Mouse (Mus musculus) hindbrain, embryonic 15.5 days (tissue): Measurements from ENCODE around the gene Hs6st3. TPM values are rescaled to one million over a fixed set of nuclear protein-coding genes. Genes with fewer than 3 reads are reported as not detected.

Experiments
- ATAC-seq: fragments of 200-750 bp; cut with Nextera tagmentation; 2 replicates; pipeline ENCODE4 v1.8.0; 2017; ENCODE audit warnings: low read depth, moderate number of reproducible peaks, moderate TSS enrichment; ENCODE audit not compliant: low FRiP score
- H3K27ac ChIP-seq: fragments of 300-500 bp; sonication (generic); replicated peaks from 2 replicates; pipeline ENCODE4 v1.5.1; 2015; ENCODE audit warnings: mild to moderate bottlenecking, inconsistent platforms
- H3K27me3 ChIP-seq: fragments of 300-500 bp; sonication (generic); 2 replicates; pipeline ENCODE4 v1.6.1; 2015; ENCODE audit warnings: control low read depth, inconsistent platforms
- H3K36me3 ChIP-seq: fragments of 300-500 bp; sonication (generic); 2 replicates; pipeline ENCODE4 v1.6.1; 2015; ENCODE audit warnings: control low read depth, inconsistent platforms
- H3K4me1 ChIP-seq: fragments of 300-500 bp; sonication (generic); replicated peaks from 2 replicates; pipeline ENCODE4 v1.6.1; 2015; ENCODE audit warnings: control low read depth, inconsistent platforms
- H3K4me2 ChIP-seq: fragments of 300-500 bp; sonication (generic); 2 replicates; pipeline ENCODE4 v1.6.1; 2015; ENCODE audit warnings: moderate library complexity, mild to moderate bottlenecking, inconsistent platforms
- H3K4me3 ChIP-seq: fragments of 300-500 bp; sonication (generic); 2 replicates; pipeline ENCODE4 v1.5.1; 2015; ENCODE audit warnings: mild to moderate bottlenecking, inconsistent platforms
- H3K9ac ChIP-seq: fragments of 300-500 bp; sonication (generic); 2 replicates; pipeline ENCODE4 v1.6.1; 2015; ENCODE audit warnings: inconsistent platforms
- H3K9me3 ChIP-seq: fragments of 300-500 bp; sonication (generic); 2 replicates; pipeline ENCODE4 v1.6.1; 2016; ENCODE audit warnings: control low read depth, inconsistent platforms
- WGBS: fragments of 180-500 bp; shearing (Covaris S2); methylation state at CpG from one replicate; pipeline ENCODE4 v1.1.7; 2015; 5-methylcytosine and 5-hydroxymethylcytosine counted together
- polyA plus RNA-seq: library from polyadenylated mRNA; unstranded; fragments of >200 nt; fragmentation: Nextera tagmentation; extraction: Ambion mirVana; gene quantifications from 2 replicates; pipeline ENCODE4 v1.2.1, GENCODE M21; 2015

Hs6st3 gene
- polyA plus RNA-seq, 1 experiment from 2014 or later, result 3.0 TPM

- H3K4me1 ChIP-seq, result no peaks in the 10 kb centered on the region
- H3K36me3 ChIP-seq, result no peaks in the 10 kb centered on the region
- H3K9ac ChIP-seq, result no peak overlapping the region
- no peak overlapping the region for H3K4me3 ChIP-seq
- no peaks in the 10 kb centered on the region for H3K27me3 ChIP-seq
- H3K9me3 ChIP-seq, result no peaks in the 10 kb centered on the region
- no peak overlapping the region for H3K4me2 ChIP-seq
- no peak overlapping the region for H3K27ac ChIP-seq
- ATAC-seq, result no peak
- WGBS, result 63% methylated on average over 3 of the region's 3 CpGs
Observed at GRCm38 (mm10) chr14:119367866-119368425, 229.8 kb downstream of the Hs6st3 start.

GRCm38 (mm10) chr14:119369274-119369673, 231.1 kb downstream of the Hs6st3 start:
- Histone ChIP-seq H3K4me1 (no peaks in the 10 kb centered on the region), H3K4me2 (no peak overlapping the region), H3K4me3 (no peak overlapping the region), H3K9me3 (no peaks in the 10 kb centered on the region), H3K9ac (no peak overlapping the region), H3K36me3 (no peaks in the 10 kb centered on the region), H3K27ac (no peak overlapping the region), H3K27me3 (no peaks in the 10 kb centered on the region)
- WGBS, result 69% methylated on average over 8 of the region's 8 CpGs
- ATAC-seq, result no peak

GRCm38 (mm10) chr14:119370013-119370412, 231.9 kb downstream of the Hs6st3 start:
- ATAC-seq, result peak; percentile 72
- Histone ChIP-seq H3K27me3 (no peaks in the 10 kb centered on the region), H3K9me3 (no peaks in the 10 kb centered on the region), H3K4me3 (no peak overlapping the region), H3K36me3 (no peaks in the 10 kb centered on the region), H3K9ac (no peak overlapping the region), H3K4me2 (no peak overlapping the region), H3K27ac (no peak overlapping the region), H3K4me1 (no peaks in the 10 kb centered on the region)
- 62% methylated on average over 7 of the region's 7 CpGs for WGBS

GRCm38 (mm10) chr14:119379303-119379702, 241.2 kb downstream of the Hs6st3 start:
- no peak overlapping the region for H3K9ac ChIP-seq
- no peaks in the 10 kb centered on the region for H3K9me3 ChIP-seq
- H3K36me3 ChIP-seq, result no peaks in the 10 kb centered on the region
- no peak overlapping the region for H3K4me2 ChIP-seq
- H3K27ac ChIP-seq, result no peak overlapping the region
- WGBS, result 90% methylated on average over 2 of the region's 2 CpGs
- H3K27me3 ChIP-seq, result no peaks in the 10 kb centered on the region
- H3K4me3 ChIP-seq, result no peak overlapping the region
- no peak for ATAC-seq
- H3K4me1 ChIP-seq, result no peaks in the 10 kb centered on the region

- Histone ChIP-seq H3K36me3 (no peaks in the 10 kb centered on the region), H3K9me3 (no peaks in the 10 kb centered on the region), H3K27me3 (no peaks in the 10 kb centered on the region), H3K4me1 (no peaks in the 10 kb centered on the region), H3K9ac (no peak overlapping the region), H3K27ac (no peak overlapping the region), H3K4me3 (no peak overlapping the region), H3K4me2 (no peak overlapping the region)
- no peak for ATAC-seq
- 92% methylated on average over 10 of the region's 10 CpGs for WGBS
Observed at GRCm38 (mm10) chr14:119401618-119402017, 263.5 kb downstream of the Hs6st3 start.

- Histone ChIP-seq H3K36me3 (no peaks in the 10 kb centered on the region), H3K27ac (no peak overlapping the region), H3K9ac (no peak overlapping the region), H3K9me3 (no peaks in the 10 kb centered on the region), H3K27me3 (no peaks in the 10 kb centered on the region), H3K4me1 (no peaks in the 10 kb centered on the region), H3K4me2 (no peak overlapping the region), H3K4me3 (no peak overlapping the region)
- ATAC-seq, result no peak
- WGBS, result 70% methylated on average over 11 of the region's 11 CpGs
Observed at GRCm38 (mm10) chr14:119409334-119410050, 271.4 kb downstream of the Hs6st3 start.

GRCm38 (mm10) chr14:119422894-119423293, 284.8 kb downstream of the Hs6st3 start:
- no peaks in the 10 kb centered on the region for H3K4me1 ChIP-seq
- WGBS, result 87% methylated on average over 5 of the region's 5 CpGs
- no peaks in the 10 kb centered on the region for H3K27me3 ChIP-seq
- H3K9me3 ChIP-seq, result no peaks in the 10 kb centered on the region
- no peak overlapping the region for H3K9ac ChIP-seq
- H3K4me2 ChIP-seq, result no peak overlapping the region
- no peak overlapping the region for H3K4me3 ChIP-seq
- H3K36me3 ChIP-seq, result no peaks in the 10 kb centered on the region
- no peak overlapping the region for H3K27ac ChIP-seq
- ATAC-seq, result no peak

- no peaks in the 10 kb centered on the region for H3K4me1 ChIP-seq
- H3K4me3 ChIP-seq, result no peak overlapping the region
- H3K9me3 ChIP-seq, result no peaks in the 10 kb centered on the region
- no peak overlapping the region for H3K9ac ChIP-seq
- no peaks in the 10 kb centered on the region for H3K36me3 ChIP-seq
- H3K27ac ChIP-seq, result no peak overlapping the region
- 11% methylated on average over 4 of the region's 4 CpGs for WGBS
- no peak for ATAC-seq
- no peak overlapping the region for H3K4me2 ChIP-seq
- H3K27me3 ChIP-seq, result no peaks in the 10 kb centered on the region
Observed at GRCm38 (mm10) chr14:119450471-119450870, 312.3 kb downstream of the Hs6st3 start.

GRCm38 (mm10) chr14:119451594-119451993, 313.5 kb downstream of the Hs6st3 start:
- H3K4me1 ChIP-seq, result no peaks in the 10 kb centered on the region
- H3K4me2 ChIP-seq, result no peak overlapping the region
- H3K9ac ChIP-seq, result no peak overlapping the region
- H3K9me3 ChIP-seq, result no peaks in the 10 kb centered on the region
- H3K27me3 ChIP-seq, result no peaks in the 10 kb centered on the region
- H3K27ac ChIP-seq, result no peak overlapping the region
- H3K36me3 ChIP-seq, result no peaks in the 10 kb centered on the region
- no peak overlapping the region for H3K4me3 ChIP-seq
- ATAC-seq, result no peak

GRCm38 (mm10) chr14:119452382-119452781, 314.2 kb downstream of the Hs6st3 start:
- ATAC-seq, result no peak
- no peak overlapping the region for H3K4me3 ChIP-seq
- no peaks in the 10 kb centered on the region for H3K36me3 ChIP-seq
- no peak overlapping the region for H3K4me2 ChIP-seq
- H3K27ac ChIP-seq, result no peak overlapping the region
- H3K9ac ChIP-seq, result no peak overlapping the region
- H3K27me3 ChIP-seq, result no peaks in the 10 kb centered on the region
- no peaks in the 10 kb centered on the region for H3K9me3 ChIP-seq
- H3K4me1 ChIP-seq, result no peaks in the 10 kb centered on the region

- H3K4me3 ChIP-seq, result no peak overlapping the region
- H3K27me3 ChIP-seq, result no peaks in the 10 kb centered on the region
- H3K9me3 ChIP-seq, result no peaks in the 10 kb centered on the region
- H3K4me1 ChIP-seq, result no peaks in the 10 kb centered on the region
- H3K36me3 ChIP-seq, result no peaks in the 10 kb centered on the region
- H3K27ac ChIP-seq, result no peak overlapping the region
- no peak overlapping the region for H3K9ac ChIP-seq
- no peak for ATAC-seq
- WGBS, result 68% methylated on average over 3 of the region's 3 CpGs
- H3K4me2 ChIP-seq, result no peak overlapping the region
Observed at GRCm38 (mm10) chr14:119452797-119453196, 314.7 kb downstream of the Hs6st3 start.

- Histone ChIP-seq H3K9ac (no peak overlapping the region), H3K27ac (no peak overlapping the region), H3K4me2 (no peak overlapping the region), H3K4me3 (no peak overlapping the region), H3K36me3 (no peaks in the 10 kb centered on the region), H3K9me3 (no peaks in the 10 kb centered on the region), H3K4me1 (no peaks in the 10 kb centered on the region), H3K27me3 (no peaks in the 10 kb centered on the region)
- WGBS, result 80% methylated on average over 5 of the region's 5 CpGs
- no peak for ATAC-seq
Observed at GRCm38 (mm10) chr14:119464308-119464707, 326.2 kb downstream of the Hs6st3 start.

- Histone ChIP-seq H3K9me3 (no peaks in the 10 kb centered on the region), H3K4me2 (no peak overlapping the region), H3K4me1 (no peaks in the 10 kb centered on the region), H3K4me3 (no peak overlapping the region), H3K27ac (no peak overlapping the region), H3K9ac (no peak overlapping the region), H3K36me3 (no peaks in the 10 kb centered on the region), H3K27me3 (no peaks in the 10 kb centered on the region)
- 89% methylated on average over 1 of the region's 1 CpGs for WGBS
- no peak for ATAC-seq
Observed at GRCm38 (mm10) chr14:119464883-119465282, 326.7 kb downstream of the Hs6st3 start.
